Mouse (Mus musculus) C2C12 (cell line): ENCODE results near the gene Olfr1357. TPM values are rescaled to one million over a fixed set of nuclear protein-coding genes. Genes with fewer than 3 reads are reported as not detected.
"Not testable (repeated sequence)": the region's sequence is repeated elsewhere in the genome, so short reads cannot be mapped to it uniquely, and the experiment has no call there.

ENCODE experiments used
- H3K27me3 ChIP-seq: one replicate; pipeline ENCODE4 v1.6.1; 2011; ENCODE audit not compliant: control insufficient read depth, insufficient read depth, insufficient read length
- H3K36me3 ChIP-seq: one replicate; pipeline ENCODE4 v1.6.1; 2011; ENCODE audit not compliant: control insufficient read depth, insufficient read depth
- H3K4me3 ChIP-seq: one replicate; pipeline ENCODE4 v1.5.1; 2011; ENCODE audit warnings: mild to moderate bottlenecking, control low read depth; ENCODE audit not compliant: poor library complexity, insufficient read depth, severe bottlenecking
- H3K79me2 ChIP-seq: one replicate; pipeline ENCODE4 v1.6.1; 2011; ENCODE audit not compliant: control insufficient read depth, insufficient read depth
- H3K79me3 ChIP-seq: one replicate; pipeline ENCODE4 v1.6.1; 2011; ENCODE audit warnings: low read depth, control low read depth
- H3ac ChIP-seq: one replicate; pipeline ENCODE3; 2011; ENCODE audit warnings: low read depth; ENCODE audit not compliant: control insufficient read depth, insufficient read length
- CEBPB ChIP-seq: IDR thresholded peaks from one replicate; pipeline ENCODE4 v1.6.1; 2011; ENCODE audit warnings: low read depth, mild to moderate bottlenecking, control low read depth, moderate library complexity
- CTCF ChIP-seq: IDR thresholded peaks from one replicate; pipeline ENCODE4 v1.5.1; 2011; ENCODE audit not compliant: control insufficient read depth, insufficient read depth, insufficient read length
- FOSL1 ChIP-seq: IDR thresholded peaks from one replicate; pipeline ENCODE4 v1.8.0; 2011; ENCODE audit warnings: mild to moderate bottlenecking, low read length; ENCODE audit not compliant: poor library complexity, insufficient read depth, severe bottlenecking
- MAX ChIP-seq: IDR thresholded peaks from one replicate; pipeline ENCODE4 v1.6.1; 2011; ENCODE audit warnings: mild to moderate bottlenecking, control low read depth
- MYOD1 ChIP-seq: IDR thresholded peaks from one replicate; pipeline ENCODE4 v1.6.1; 2011; ENCODE audit warnings: low read depth; ENCODE audit not compliant: control insufficient read depth, insufficient read length
- MYOG ChIP-seq: IDR thresholded peaks from one replicate; pipeline ENCODE4 v1.6.1; 2011; ENCODE audit not compliant: control insufficient read depth, insufficient read length; ENCODE audit errors: extremely low read depth
- USF1 ChIP-seq: IDR thresholded peaks from one replicate; pipeline ENCODE4 v1.6.1; 2011; ENCODE audit warnings: low read depth, mild to moderate bottlenecking, control low read depth, moderate library complexity
- long read RNA-seq, 2 experiments: library from polyadenylated mRNA; unstranded; transcript quantifications; one replicate each; pipeline ENCODE4 v2.0.0; 2019 to 2020
- polyA plus RNA-seq: library from polyadenylated mRNA; unstranded; fragments of >200 nt; fragmentation: generic; extraction: Trizol; gene quantifications from one replicate; pipeline ENCODE4 v1.2.1, GENCODE M21; 2012; ENCODE audit warnings: missing spikeins

The Olfr1357 gene
- not detected for polyA plus RNA-seq
- long read RNA-seq, experiment 1, result 0 reads
- long read RNA-seq, experiment 2, result 0 reads

- no peaks in the 10 kb centered on the region for H3K36me3 ChIP-seq
- H3ac ChIP-seq, result no peak within 1 kb of the TSS
- no peaks in the 10 kb centered on the region for H3K27me3 ChIP-seq
- H3K79me3 ChIP-seq, result no peaks in the 10 kb centered on the region
- H3K79me2 ChIP-seq, result no peaks in the 10 kb centered on the region
- H3K4me3 ChIP-seq, result no peak within 1 kb of the TSS
- TF ChIP-seq CEBPB (no peak), MYOD1 (no peak), CTCF (no peak), MAX (no peak), USF1 (no peak), FOSL1 (no peak), MYOG (no peak)
Measured at GRCm38 (mm10) chr10:78617974-78618373, at the start of gene Olfr1357. Gene Olfr1357, minus strand, starts transcription at chr10:78618074.

GRCm38 (mm10) chr10:78666696-78667095, 48.8 kb upstream of the Olfr1357 start:
- not testable (repeated sequence) for H3K79me2 ChIP-seq, H3K4me3 ChIP-seq, H3K36me3 ChIP-seq, H3K79me3 ChIP-seq, H3ac ChIP-seq, H3K27me3 ChIP-seq

- H3ac ChIP-seq, result no peak overlapping the region
- H3K79me2 ChIP-seq, result no peaks in the 10 kb centered on the region
- H3K36me3 ChIP-seq, result no peaks in the 10 kb centered on the region
- H3K79me3 ChIP-seq, result no peaks in the 10 kb centered on the region
- H3K27me3 ChIP-seq, result no peaks in the 10 kb centered on the region
- H3K4me3 ChIP-seq, result no peak overlapping the region
- no peak for TF ChIP-seq MAX
- TF ChIP-seq CEBPB, result no peak
- no peak for TF ChIP-seq MYOG
Measured at GRCm38 (mm10) chr10:78664546-78664945, 46.7 kb upstream of the Olfr1357 start.

- Histone ChIP-seq H3K27me3 (no peaks in the 10 kb centered on the region), H3K79me3 (no peaks in the 10 kb centered on the region), H3K79me2 (no peaks in the 10 kb centered on the region), H3K4me3 (no peak overlapping the region), H3ac (no peak overlapping the region), H3K36me3 (no peaks in the 10 kb centered on the region)
- TF ChIP-seq MYOD1 (no peak), MAX (no peak), USF1 (no peak), CEBPB (no peak), MYOG (no peak), CTCF (no peak), FOSL1 (no peak)
Measured at GRCm38 (mm10) chr10:78661198-78661597, 43.3 kb upstream of the Olfr1357 start.

GRCm38 (mm10) chr10:78632311-78632710, 14.4 kb upstream of the Olfr1357 start:
- TF ChIP-seq MYOG (no peak), FOSL1 (no peak), USF1 (no peak), MAX (no peak), CEBPB (no peak), CTCF (no peak), MYOD1 (no peak)
- Histone ChIP-seq H3K79me2 (no peaks in the 10 kb centered on the region), H3K4me3 (no peak overlapping the region), H3K79me3 (no peaks in the 10 kb centered on the region), H3K27me3 (no peaks in the 10 kb centered on the region), H3ac (no peak overlapping the region), H3K36me3 (no peaks in the 10 kb centered on the region)

- H3K79me3 ChIP-seq, result no peaks in the 10 kb centered on the region
- H3ac ChIP-seq, result no peak overlapping the region
- no peaks in the 10 kb centered on the region for H3K27me3 ChIP-seq
- H3K36me3 ChIP-seq, result no peaks in the 10 kb centered on the region
- no peaks in the 10 kb centered on the region for H3K79me2 ChIP-seq
- no peak for TF ChIP-seq FOSL1
- no peak for TF ChIP-seq CEBPB
- TF ChIP-seq MYOG, result no peak
- TF ChIP-seq USF1, result no peak
- TF ChIP-seq CTCF, result no peak
- no peak for TF ChIP-seq MYOD1
- TF ChIP-seq MAX, result no peak
- no peak overlapping the region for H3K4me3 ChIP-seq
Measured at GRCm38 (mm10) chr10:78630194-78630593, 12.3 kb upstream of the Olfr1357 start.

GRCm38 (mm10) chr10:78623143-78623542, 5.3 kb upstream of the Olfr1357 start:
- not testable (repeated sequence) for H3ac ChIP-seq, H3K36me3 ChIP-seq, H3K27me3 ChIP-seq, H3K79me3 ChIP-seq, H3K79me2 ChIP-seq, H3K4me3 ChIP-seq
